Mouse (Mus musculus): ENCODE measurements at regions not wholly inside any gene's neighbourhood (a gene's known extent, or its start where the extent isn't known, plus 50 kb on each side); places are given as distances from the start of the nearest gene placed in this dataset.

GRCm38 (mm10) chr12:70523379-70523778 lies 70.5 kb downstream of the Tmx1 start:
- DNase-seq (ENCODE audit: low read depth, low spot score): no peak

DNA sequence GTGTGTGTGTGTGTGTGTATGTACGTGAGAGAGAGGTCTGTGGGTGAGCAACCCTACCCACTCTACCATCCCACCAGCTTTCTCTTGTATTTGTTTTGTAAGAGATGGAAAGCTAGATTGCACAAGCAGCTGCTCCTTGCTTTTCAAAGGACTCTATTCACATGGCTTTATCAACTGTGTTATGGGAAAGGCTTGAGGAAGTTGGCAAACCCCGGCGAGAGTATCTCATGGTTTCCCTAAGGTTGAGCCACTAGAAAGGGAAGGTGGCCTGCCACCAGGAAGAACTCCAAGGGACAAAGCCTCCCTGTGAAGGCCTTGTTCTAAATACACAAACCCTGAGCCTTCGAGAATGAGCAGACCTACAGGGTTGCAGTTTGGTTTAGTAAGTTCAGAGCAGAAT lies 71.8 kb downstream of the Tmx1 start:
- no peak for DNase-seq (ENCODE audit: low read depth, low spot score)

GRCm38 (mm10) chr12:70531661-70532060 lies 78.8 kb downstream of the Tmx1 start:
- DNase-seq (ENCODE audit: low read depth, low spot score): no peak

DNA sequence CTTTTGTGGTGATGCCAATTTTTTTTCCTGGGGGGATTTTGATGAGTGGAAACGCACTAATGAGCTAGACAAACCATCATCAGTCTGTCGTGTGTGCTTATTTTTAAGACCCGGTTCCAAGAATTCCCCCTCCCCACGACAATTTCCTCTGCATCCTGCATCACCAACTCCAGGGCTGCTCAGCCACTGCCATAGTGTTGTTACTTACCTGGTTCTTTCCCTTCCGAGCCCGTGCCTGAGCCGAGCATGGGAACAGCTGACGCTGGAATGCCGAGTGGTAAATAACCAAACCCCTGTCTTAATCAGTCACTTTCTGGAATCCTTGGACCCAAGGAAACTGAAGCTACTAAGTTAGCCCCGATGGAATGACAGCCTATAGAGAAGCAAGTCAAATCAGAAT lies 79.3 kb downstream of the Tmx1 start:
- DNase-seq (ENCODE audit: low read depth, low spot score): no peak

- DNase-seq (ENCODE audit: low read depth, low spot score): no peak
Measured at GRCm38 (mm10) chr12:70532843-70533242, 79.9 kb downstream of the Tmx1 start.

DNA sequence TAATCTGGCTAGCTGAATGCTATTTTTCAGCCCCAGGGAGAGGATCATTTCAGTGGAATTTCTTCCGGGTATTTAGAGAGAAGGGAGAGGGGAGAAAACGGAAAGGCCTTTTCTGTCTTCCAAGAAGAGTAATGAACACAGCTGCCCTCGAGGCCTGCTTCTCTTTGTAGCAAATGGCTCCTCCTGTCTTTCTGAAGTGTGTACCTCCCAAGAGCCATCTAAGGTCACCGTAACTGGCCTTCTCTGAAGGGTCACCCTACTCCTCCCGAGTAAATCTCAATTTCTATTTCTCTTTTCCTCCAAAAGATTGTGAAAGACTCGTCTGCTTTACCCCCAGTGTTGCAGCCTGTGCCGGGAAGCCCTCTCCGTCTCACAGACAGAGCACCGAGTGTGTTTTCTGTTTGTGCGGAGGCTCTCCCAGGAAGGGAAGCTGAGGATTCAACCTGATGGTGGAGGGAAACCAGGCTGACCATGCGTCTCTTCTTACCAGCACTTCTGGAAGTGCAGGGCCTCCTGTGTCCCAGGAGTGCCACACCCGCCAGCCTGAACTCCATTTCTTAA lies 80.6 kb downstream of the Tmx1 start:
- DNase-seq (ENCODE audit: low read depth, low spot score): no peak

DNA sequence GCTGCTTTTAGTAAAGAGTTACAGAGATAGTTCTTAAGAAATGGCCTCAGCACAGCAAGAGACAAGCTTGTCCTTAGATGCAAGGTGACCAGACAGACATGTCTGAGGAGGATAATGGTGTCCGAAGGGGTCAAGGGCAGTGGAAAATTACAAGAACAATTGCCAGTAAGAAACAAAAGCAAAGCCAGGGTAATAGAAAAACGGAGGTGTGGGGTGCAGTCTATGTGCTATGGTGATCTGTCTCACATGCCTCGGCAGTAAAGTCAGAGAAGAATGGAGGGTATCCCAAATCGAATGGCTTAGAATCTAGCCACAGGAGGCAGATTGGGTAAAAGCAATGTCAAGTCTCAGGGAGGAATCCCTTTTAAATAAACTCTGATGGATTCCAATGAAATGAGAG lies 86.2 kb downstream of the Tmx1 start:
- no peak for DNase-seq (ENCODE audit: low read depth, low spot score)

DNA sequence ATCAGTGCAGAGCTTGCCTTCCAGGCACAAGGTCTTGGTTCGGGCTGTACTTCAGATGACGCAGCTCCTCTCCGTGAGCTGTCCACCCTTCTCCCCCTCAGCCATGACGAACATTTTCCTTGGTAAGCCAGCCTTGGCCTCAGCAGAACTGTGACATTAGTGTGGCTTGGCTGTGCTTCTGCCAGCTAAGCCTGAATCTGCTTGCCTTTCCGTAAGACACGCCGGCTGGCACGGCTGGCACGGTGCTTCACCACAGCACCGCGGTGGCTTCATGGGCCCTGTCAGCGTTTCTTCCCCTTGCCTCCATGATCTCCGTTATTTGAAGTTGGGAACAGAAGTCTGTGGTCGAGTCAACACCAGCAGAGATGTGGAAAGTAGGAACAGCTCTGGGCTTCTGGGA lies 87.0 kb downstream of the Tmx1 start:
- no peak for DNase-seq (ENCODE audit: low read depth, low spot score)

GRCm38 (mm10) chr12:70541432-70541831 lies 88.5 kb downstream of the Tmx1 start:
- DNase-seq (ENCODE audit: low read depth, low spot score): no peak

DNA sequence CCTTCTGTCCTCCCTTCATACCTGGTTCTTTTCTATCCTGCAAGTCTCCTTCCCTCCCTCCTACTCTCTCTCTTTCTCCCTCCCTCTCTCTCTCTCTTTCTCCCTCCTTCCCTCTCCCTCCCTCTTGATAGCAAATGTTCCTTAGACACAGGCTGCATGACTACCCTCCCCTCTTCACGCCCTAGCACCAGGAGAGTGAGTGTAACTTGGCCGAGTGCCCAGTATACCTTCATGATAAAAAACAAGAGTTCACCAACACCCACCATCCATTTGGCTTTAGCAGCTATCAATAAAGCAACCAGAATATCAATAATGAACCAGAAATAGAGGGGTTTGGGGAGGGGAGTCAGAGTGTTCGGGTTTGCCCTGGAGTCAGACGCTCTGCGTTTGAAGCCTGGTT lies 90.4 kb downstream of the Tmx1 start:
- no peak for DNase-seq (ENCODE audit: low read depth, low spot score)

- DNase-seq (ENCODE audit: low read depth, low spot score): no peak
Measured at GRCm38 (mm10) chr12:70544326-70544725, 91.4 kb downstream of the Tmx1 start.

DNA sequence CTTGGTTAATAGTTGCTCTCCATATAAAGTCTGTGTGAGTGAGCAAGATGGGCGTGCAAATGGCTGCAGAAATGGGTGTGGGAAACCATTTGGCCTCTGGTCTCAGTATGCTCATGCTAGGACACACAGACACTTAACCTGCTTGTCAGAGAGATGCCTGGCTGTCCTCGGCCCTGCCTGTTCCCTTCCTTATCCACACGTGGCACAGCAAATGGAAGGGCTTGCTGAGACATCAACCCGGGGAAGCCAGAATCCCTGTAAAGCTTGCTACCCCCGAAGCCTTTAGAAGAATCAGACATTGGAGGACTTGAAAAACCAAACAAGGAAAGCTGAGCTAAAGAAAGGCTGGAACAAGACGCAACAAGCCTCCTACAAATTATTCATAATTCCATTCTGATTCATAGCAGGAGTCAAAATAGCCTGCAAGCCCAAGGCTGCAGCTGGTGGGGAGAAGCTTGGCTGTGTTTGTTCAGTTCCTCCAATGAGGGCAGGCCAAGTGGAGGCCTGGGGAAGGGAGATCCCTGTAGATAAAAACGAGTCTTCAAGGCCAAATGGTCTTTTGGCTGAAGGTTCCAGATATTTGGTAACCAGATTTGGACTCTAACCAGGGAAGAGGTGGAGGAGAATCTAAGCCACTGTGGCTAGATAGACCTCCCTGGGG lies 92.1 kb downstream of the Tmx1 start:
- DNase-seq (ENCODE audit: low read depth, low spot score): no peak

DNA sequence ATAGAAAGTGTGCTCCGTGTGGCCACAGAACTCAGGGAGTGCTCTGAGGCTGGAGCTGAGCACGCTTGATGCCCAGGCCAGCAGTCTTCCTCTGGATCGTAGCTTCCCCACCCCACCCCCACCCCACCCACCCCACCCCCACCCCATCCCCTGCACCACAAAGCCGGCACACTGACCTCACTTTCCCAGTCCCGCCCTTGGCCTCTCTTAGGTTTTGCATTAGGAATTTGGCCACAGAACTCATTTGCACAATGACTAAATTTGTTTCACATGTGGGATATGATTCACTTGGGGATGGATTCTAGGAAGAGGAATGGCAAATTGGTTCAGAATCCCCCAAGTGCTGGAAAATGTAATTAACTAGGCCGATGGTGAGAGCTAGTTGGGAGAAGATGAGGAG lies 94.3 kb downstream of the Tmx1 start:
- DNase-seq (ENCODE audit: low read depth, low spot score): no peak

- DNase-seq (ENCODE audit: low read depth, low spot score): peak; percentile 77
Measured at GRCm38 (mm10) chr12:70549296-70549695, 96.4 kb downstream of the Tmx1 start.

DNA sequence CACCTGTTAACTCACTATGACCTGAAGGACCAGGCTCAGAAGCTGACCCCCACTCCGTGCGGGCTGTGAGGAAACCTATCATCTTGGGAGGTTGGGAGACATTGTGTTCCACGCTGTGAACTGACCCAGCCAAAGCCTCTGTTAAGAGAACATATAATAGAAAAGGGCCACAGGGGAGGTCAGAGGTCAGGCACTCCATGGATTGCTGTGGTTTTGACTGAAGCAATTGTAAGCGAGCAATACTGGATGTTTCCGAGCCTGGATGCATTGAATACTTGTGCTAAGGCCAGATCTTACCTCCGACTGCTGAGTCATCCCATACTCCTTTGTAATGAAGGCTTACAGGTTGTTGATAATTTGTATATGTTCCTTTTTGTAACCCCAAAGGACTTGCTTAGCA lies 101.0 kb downstream of the Tmx1 start:
- DNase-seq (ENCODE audit: low read depth, low spot score): no peak

DNA sequence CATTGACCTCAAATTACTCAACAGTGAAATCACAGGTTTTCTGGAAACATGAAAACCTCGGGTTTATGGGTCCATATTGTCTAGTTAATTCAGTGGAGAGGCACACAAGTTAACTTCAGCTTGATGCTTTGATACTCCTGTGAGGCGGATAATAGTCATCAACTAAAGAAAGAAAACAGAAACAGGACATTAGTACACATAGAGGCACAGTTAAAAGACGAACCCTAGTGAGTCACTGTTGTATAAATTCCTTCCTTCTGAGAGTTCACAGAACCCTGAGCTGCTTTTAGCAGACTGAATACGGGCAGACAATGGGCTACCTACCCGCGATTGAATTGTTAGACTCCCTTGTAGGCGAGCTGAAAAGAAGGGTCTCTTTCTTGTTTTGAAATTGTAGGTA lies 101.7 kb downstream of the Tmx1 start:
- no peak for DNase-seq (ENCODE audit: low read depth, low spot score)

- no peak for DNase-seq (ENCODE audit: low read depth, low spot score)
Measured at GRCm38 (mm10) chr12:70555723-70556122, 102.8 kb downstream of the Tmx1 start.

DNA sequence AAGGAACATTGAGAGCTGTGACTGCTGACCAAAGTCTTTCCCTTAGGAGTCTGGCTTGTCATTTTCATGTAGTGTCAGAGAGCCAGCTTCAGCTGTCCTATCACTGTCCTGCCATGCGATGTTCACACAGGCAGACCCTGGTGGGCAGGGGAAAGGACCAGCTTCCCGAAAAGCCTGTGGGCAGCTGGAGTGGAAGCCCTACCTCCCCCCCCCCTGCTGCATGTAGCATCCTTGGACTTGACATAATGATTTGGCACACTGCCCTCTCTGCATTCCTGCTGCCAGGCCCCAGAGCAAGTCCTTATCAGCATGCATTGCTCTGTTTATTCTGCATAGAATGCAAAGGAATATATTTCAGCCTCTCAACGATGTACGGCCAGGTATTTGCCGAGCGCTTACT lies 103.9 kb downstream of the Tmx1 start:
- DNase-seq (ENCODE audit: low read depth, low spot score): no peak

GRCm38 (mm10) chr12:70563446-70563845 lies 110.6 kb downstream of the Tmx1 start:
- no peak for DNase-seq (ENCODE audit: low read depth, low spot score)

- DNase-seq (ENCODE audit: low read depth, low spot score): no peak
Measured at GRCm38 (mm10) chr12:70575665-70576064, 122.8 kb downstream of the Tmx1 start.

DNA sequence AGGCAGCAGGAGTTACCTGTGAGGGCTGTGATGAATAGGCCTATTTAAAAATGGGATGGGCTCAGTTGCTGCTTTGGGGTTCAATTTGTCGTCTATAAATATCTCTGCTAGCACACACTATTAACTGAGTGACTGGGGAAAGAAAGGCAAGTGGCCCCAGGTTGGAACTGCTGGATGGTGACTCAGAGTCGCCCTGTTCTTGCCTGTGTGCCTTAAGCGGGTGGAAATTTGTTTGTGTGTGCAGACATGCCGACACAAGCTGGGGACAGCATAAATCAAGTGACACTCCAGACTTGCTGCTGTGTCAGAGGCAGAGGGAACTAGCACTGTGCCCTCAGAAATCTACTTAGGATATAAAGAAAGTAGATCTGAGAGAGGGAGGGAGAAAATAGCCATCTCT lies 124.9 kb downstream of the Tmx1 start:
- no peak for DNase-seq (ENCODE audit: low read depth, low spot score)

DNA sequence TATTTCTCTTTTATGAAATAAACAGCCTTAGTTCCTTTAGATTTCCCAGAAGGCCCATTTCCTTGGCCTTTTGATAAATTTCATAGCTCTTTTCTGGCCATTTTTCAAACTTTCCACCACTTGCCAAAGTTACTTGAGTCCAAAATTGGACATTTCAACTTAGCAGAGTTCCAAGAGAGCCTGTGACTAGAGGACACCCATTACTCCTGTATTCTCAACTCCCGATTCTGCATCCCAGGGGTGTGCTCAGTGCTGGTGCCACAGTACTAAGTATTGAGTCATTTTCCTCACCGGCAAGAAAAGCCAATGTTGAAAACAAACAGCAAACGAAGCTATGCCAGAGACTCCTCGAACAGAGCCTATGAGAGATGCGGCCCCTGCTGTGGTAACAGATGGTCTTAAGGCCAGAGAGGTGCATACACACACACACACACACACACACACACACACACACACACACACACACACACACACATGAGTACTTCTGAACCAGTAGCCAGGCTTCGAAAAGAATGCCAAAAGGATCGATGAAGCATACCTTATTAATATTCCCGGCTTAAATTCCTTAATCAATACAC lies 126.5 kb downstream of the Tmx1 start:
- DNase-seq (ENCODE audit: low read depth, low spot score): no peak

DNA sequence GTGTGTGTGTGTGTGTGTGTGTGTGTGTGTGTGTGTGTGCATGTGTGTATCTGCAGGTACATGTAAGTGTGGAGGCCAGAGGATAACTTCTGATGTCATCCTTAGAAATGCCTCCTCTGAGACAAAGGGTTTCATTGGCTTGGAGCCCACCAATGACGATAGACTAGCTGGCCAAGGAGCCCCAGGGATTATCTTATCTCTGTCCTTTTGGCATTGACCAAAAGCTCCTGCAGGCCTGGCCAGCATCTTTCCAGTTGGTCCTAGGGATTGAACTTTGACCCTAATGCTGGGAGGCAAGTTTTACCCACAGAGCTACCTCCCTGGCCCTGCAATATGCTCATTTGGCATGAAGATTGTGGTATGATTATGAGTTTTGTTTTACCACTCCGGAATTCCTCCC lies 133.3 kb downstream of the Tmx1 start:
- no peak for DNase-seq (ENCODE audit: low read depth, low spot score)

- DNase-seq (ENCODE audit: low read depth, low spot score): no peak
Measured at GRCm38 (mm10) chr12:70588234-70588633, 135.3 kb downstream of the Tmx1 start.
